Mouse (Mus musculus) midbrain, postnatal 0 days (tissue): ENCODE measurements around the gene Man1b1. TPM values are rescaled to one million over a fixed set of nuclear protein-coding genes. Genes with fewer than 3 reads are reported as not detected.

Experiments
- ATAC-seq: fragments of 200-750 bp; cut with Nextera tagmentation; 2 replicates; pipeline ENCODE4 v1.8.0; 2017; ENCODE audit warnings: moderate number of reproducible peaks, mild to moderate bottlenecking, moderate TSS enrichment, moderate library complexity; ENCODE audit not compliant: low FRiP score
- DNase-seq: peaks from one replicate; pipeline ENCODE4 v3.0.0-alpha.2; 2015; ENCODE audit warnings: low spot score
- H3K27ac ChIP-seq: fragments of 300-500 bp; sonication (generic); 2 replicates; pipeline ENCODE4 v1.5.1; 2014; ENCODE audit warnings: low read depth, mild to moderate bottlenecking, low read length, mixed read lengths
- H3K27me3 ChIP-seq: fragments of 300-500 bp; sonication (generic); 2 replicates; pipeline ENCODE4 v1.6.1; 2014; ENCODE audit warnings: low read length, control low read depth, mixed read lengths; ENCODE audit not compliant: insufficient read depth
- H3K36me3 ChIP-seq: fragments of 300-500 bp; sonication (generic); 2 replicates; pipeline ENCODE4 v1.6.1; 2014; ENCODE audit warnings: low read length, control low read depth, mixed read lengths; ENCODE audit not compliant: insufficient read depth
- H3K4me1 ChIP-seq: fragments of 300-500 bp; sonication (generic); 2 replicates; pipeline ENCODE4 v1.6.1; 2014; ENCODE audit warnings: mild to moderate bottlenecking, control low read depth, antibody characterized with exemption, low read length, mixed read lengths; ENCODE audit not compliant: insufficient read depth
- H3K4me2 ChIP-seq: fragments of 300-500 bp; sonication (generic); 2 replicates; pipeline ENCODE4 v1.6.1; 2014; ENCODE audit warnings: low read depth, mild to moderate bottlenecking, low read length, mixed read lengths; ENCODE audit not compliant: poor library complexity, severe bottlenecking
- H3K4me3 ChIP-seq: fragments of 300-500 bp; sonication (generic); 2 replicates; pipeline ENCODE4 v1.5.1; 2014; ENCODE audit warnings: low read depth, mild to moderate bottlenecking, low read length, moderate library complexity
- H3K9ac ChIP-seq: fragments of 300-500 bp; sonication (generic); replicated peaks from 2 replicates; pipeline ENCODE4 v1.6.1; 2014; ENCODE audit warnings: mild to moderate bottlenecking, low read length, moderate library complexity, mixed read lengths; ENCODE audit not compliant: poor library complexity, severe bottlenecking
- H3K9me3 ChIP-seq: fragments of 300-500 bp; sonication (generic); 2 replicates; pipeline ENCODE4 v1.6.1; 2016; ENCODE audit warnings: low read length, control low read depth
- CTCF ChIP-seq: IDR thresholded peaks from 2 replicates; pipeline ENCODE4 v1.5.1; 2016; ENCODE audit warnings: antibody characterized with exemption, mild to moderate bottlenecking
- WGBS: fragments of 180-500 bp; shearing (Covaris S2); extraction: QIAGEN DNeasy Blood & Tissue Kit; methylation state at CpG from one replicate; pipeline ENCODE4 v1.1.7; 2014; 5-methylcytosine and 5-hydroxymethylcytosine counted together
- polyA plus RNA-seq: library from polyadenylated mRNA; unstranded; fragments of >200 nt; fragmentation: Nextera tagmentation; extraction: Ambion mirVana; gene quantifications from 2 replicates; pipeline ENCODE4 v1.2.1, GENCODE M21; 2015
- total RNA-seq: library from RNA; depleted of rRNA; stranded (reverse); fragments of >200 nt; gene quantifications from 2 replicates; pipeline ENCODE4 v1.2.3, GENCODE M21; 2014

Gene Man1b1
- total and polyA plus RNA-seq, 2 experiments from 2014 or later, result 53.1 to 60.0 TPM

DNA sequence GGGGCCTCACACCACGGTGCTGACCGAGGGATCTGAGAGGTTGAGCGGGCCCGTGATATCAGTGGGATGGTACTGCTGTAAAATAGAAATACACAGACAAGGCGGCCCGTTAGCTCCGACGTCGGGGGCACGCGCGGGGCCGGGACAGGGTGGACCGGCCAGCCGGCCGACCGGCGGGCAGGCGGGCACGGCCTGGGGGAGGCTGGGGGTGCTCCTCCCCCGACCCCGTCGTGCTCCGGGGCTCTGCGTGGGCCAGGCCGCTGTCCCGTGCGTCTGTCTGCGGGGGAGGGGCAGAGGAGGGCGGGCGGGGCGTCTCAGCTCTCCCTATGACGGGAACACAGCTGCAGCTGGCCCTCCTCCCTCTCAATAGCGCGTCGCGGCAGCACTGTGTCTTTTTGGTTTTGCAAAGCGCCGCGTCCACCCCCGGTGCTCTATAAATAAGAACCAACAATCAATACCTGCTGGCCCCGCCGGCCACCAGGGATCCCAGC, 40.0 kb upstream of the Man1b1 start:
- 0 out of 2 replicates have a peak overlapping the region, but pooled peaks have one; percentile 9 for H3K9ac ChIP-seq
- ATAC-seq (no peak), DNase-seq (no peak)
- H3K4me2 ChIP-seq, result peak overlapping the region; percentile 28; the same call in 1 of the 2 replicates
- no peaks in the 10 kb centered on the region for H3K9me3 ChIP-seq
- peaks cover 11% of the 10 kb centered on the region; the same call in 1 of the 2 replicates for H3K4me1 ChIP-seq
- 11% methylated on average over 37 of the region's 43 CpGs for WGBS
- no peak for TF ChIP-seq CTCF
- no peak overlapping the region for H3K4me3 ChIP-seq
- H3K27ac ChIP-seq, result no peak overlapping the region
- peaks cover 45% of the 10 kb centered on the region for H3K27me3 ChIP-seq
- H3K36me3 ChIP-seq, result peaks cover 40% of the 10 kb centered on the region

DNA sequence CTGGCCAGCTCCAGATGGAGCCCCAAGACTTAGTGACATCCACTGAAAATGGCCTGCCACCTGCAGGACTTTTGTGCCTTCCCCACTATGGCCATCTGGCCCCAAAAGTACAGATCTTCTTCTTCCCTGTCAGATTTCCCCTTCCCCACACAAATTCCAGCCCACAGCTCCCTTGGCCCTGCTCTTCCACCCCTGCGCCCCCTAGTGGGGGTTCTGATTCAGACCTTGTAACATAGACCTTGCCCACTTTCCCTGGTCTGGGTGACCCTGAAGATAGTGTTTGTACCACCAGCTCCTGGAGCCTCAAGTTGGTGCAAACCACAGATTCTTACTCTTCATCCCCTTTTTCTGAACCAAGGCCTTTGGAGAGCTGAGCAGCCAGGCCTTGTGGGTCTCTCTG, 39.3 kb upstream of the Man1b1 start:
- peaks cover 45% of the 10 kb centered on the region for H3K36me3 ChIP-seq
- ATAC-seq, result no peak
- no peak overlapping the region for H3K4me3 ChIP-seq
- DNase-seq, result peak; percentile 62
- H3K4me2 ChIP-seq, result no peak overlapping the region
- TF ChIP-seq CTCF, result peak; percentile 84
- peaks cover 11% of the 10 kb centered on the region; the same call in 1 of the 2 replicates for H3K4me1 ChIP-seq
- H3K27ac ChIP-seq, result no peak overlapping the region
- WGBS, result 0% methylated on average over 1 of the region's 1 CpGs
- H3K27me3 ChIP-seq, result peaks cover 45% of the 10 kb centered on the region
- H3K9me3 ChIP-seq, result no peaks in the 10 kb centered on the region
- H3K9ac ChIP-seq, result no peak overlapping the region

DNA sequence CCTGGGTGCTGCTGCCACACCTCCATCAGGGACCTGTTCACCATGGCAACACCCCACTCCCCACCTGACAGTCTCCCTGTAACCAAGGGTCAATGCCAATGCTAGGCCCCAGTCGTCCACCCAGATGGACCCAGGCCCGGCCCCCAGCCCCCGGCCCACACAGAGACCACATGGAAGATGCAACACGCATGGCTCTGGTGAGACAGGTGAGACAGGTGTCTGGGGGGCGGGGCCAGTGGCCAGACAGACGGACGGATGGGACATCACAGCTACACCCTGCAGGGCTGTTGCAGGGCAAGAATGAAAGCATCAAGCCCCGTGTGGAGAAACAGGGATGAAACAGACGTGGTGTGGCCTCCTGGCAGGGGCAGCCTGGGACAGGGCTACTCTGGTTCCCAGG, 38.4 kb upstream of the Man1b1 start:
- ATAC-seq (no peak), DNase-seq (no peak)
- H3K4me3 ChIP-seq, result no peak overlapping the region
- H3K4me2 ChIP-seq, result no peak overlapping the region
- H3K9me3 ChIP-seq, result no peaks in the 10 kb centered on the region
- peaks cover 11% of the 10 kb centered on the region; the same call in 1 of the 2 replicates for H3K4me1 ChIP-seq
- H3K9ac ChIP-seq, result no peak overlapping the region
- H3K36me3 ChIP-seq, result peaks cover 52% of the 10 kb centered on the region
- H3K27me3 ChIP-seq, result peaks cover 45% of the 10 kb centered on the region
- TF ChIP-seq CTCF, result no peak
- H3K27ac ChIP-seq, result no peak overlapping the region
- 79% methylated on average over 9 of the region's 9 CpGs for WGBS

DNA sequence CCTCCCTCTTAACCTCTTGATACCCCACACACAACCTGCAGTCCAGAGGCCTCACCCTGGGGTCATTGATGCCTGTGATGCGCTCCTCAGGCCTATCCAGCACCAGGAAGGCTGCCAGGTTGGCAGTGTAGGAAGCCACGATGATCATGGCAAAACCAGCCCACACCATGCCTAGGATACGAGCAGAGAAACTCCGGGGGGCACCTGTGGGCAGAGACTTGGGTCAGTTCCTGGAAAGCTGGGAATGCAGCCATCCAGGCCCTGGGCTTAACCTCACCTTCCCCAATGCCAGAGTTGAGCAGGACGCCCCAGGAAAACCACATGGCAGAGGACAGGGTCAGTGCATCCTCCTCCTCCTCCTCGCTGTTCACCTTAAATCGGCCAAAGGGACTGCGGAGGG, 35.0 kb upstream of the Man1b1 start:
- DNase-seq (no peak), ATAC-seq (no peak)
- H3K4me1 ChIP-seq, result no peaks in the 10 kb centered on the region
- H3K27me3 ChIP-seq, result peaks cover 20% of the 10 kb centered on the region
- H3K27ac ChIP-seq, result no peak overlapping the region
- no peaks in the 10 kb centered on the region for H3K9me3 ChIP-seq
- H3K4me2 ChIP-seq, result no peak overlapping the region
- no peak overlapping the region for H3K9ac ChIP-seq
- TF ChIP-seq CTCF, result no peak
- H3K4me3 ChIP-seq, result no peak overlapping the region
- WGBS, result 76% methylated on average over 8 of the region's 8 CpGs
- H3K36me3 ChIP-seq, result peaks cover 49% of the 10 kb centered on the region

DNA sequence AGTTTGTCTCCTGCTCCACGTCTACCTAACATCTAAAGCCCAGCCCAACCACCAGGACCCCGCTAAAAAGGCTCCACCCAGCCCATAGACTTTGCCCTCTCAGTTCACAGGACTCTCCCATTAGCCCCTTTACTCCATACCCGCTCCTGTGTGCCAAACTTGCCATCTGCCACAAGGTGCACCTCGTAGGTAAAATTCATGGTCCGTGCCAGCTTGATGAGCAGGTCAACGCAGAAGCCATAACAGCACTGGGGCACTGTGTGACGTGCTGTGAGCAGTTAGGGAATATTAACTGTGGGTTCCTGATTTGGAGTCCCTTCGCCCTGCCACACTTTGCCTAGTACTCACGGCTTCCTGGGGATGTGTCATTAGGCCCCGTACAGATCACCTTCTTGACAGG, 34.1 kb upstream of the Man1b1 start:
- H3K4me1 ChIP-seq, result no peaks in the 10 kb centered on the region
- H3K36me3 ChIP-seq, result peaks cover 53% of the 10 kb centered on the region
- DNase-seq (no peak), ATAC-seq (no peak)
- H3K27me3 ChIP-seq, result peaks cover 11% of the 10 kb centered on the region
- H3K9ac ChIP-seq, result no peak overlapping the region
- no peak for TF ChIP-seq CTCF
- 83% methylated on average over 10 of the region's 10 CpGs for WGBS
- H3K4me2 ChIP-seq, result no peak overlapping the region
- no peak overlapping the region for H3K27ac ChIP-seq
- no peaks in the 10 kb centered on the region for H3K9me3 ChIP-seq
- no peak overlapping the region for H3K4me3 ChIP-seq

DNA sequence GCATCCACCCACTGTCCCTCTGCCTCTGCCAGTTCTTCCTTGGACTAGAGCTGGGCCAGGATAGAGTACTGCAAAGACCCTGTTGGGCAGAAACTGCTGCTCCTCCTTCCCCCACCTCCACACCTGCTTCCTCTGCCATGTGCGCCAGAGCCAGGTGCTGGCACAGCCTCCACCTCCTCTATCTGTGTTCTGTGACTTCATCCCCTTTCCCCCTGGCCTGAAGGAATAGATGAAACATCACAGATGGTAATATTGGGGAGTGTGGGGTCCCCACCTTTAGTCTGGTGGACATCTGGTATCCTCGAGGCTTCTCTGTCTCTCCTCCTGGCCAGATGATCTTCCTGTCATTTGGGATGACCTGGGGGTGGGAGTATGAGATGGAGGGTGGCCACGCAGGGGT, 28.7 kb upstream of the Man1b1 start:
- Histone ChIP-seq H3K4me1 (no peaks in the 10 kb centered on the region), H3K9me3 (no peaks in the 10 kb centered on the region), H3K27me3 (no peaks in the 10 kb centered on the region), H3K36me3 (peaks cover 27% of the 10 kb centered on the region), H3K4me3 (no peak overlapping the region), H3K9ac (no peak overlapping the region), H3K27ac (no peak overlapping the region), H3K4me2 (no peak overlapping the region)
- WGBS, result 74% methylated on average over 3 of the region's 3 CpGs
- TF ChIP-seq CTCF, result no peak
- ATAC-seq (no peak), DNase-seq (no peak)
